Mouse (Mus musculus) fat pad, adult 2 months (tissue): ENCODE measurements around the gene Defa17.
"Not testable (repeated sequence)": the region's sequence is repeated elsewhere in the genome, so short reads cannot be mapped to it uniquely, and the experiment has no call there.

Experiments
- DNase-seq: peaks from one replicate; pipeline ENCODE4 v3.0.0-alpha.2; 2011; ENCODE audit warnings: low read depth, low spot score; ENCODE audit errors: extremely low read depth

Defa17 gene

DNA sequence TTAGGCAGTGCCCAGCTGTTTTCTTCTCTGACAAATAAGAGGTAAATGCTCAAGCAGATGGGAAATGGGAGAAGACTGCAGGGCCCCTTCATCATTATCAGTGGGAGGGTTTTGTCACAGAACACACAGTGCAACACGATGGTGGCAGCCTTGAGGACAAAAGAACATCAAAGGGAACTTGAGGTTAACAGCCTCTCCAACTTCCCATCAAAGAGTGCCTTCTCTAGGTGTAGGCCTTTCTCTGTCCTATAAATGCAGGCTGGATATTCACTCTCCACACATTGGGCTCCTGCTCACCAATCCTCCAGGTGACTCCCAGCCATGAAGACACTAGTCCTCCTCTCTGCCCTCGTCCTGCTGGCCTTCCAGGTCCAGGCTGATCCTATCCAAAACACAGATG lies at the start of gene Defa17:
Gene Defa17 (plus strand): TSS at position 301 of the 400 bp plus-strand sequence.
- DNase-seq, result not testable (repeated sequence)

DNA sequence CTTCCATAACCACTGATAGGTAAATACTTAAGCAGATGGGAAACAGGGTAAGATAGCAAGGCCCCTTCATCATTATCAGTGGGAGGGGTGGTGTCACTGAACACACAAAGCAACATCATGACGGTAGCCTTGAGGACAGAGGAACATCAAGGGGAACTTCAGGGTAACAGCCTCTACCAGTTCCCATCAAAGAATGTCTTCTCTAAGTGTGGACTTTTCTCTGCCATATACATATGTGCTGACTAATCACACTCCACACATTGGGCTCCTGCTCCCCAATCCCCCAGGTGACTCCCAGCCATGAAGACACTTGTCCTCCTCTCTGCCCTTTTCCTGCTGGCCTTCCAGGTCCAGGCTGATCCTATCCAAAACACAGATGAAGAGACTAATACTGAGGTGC lies 37.7 kb upstream of the Defa17 start, which contains the start of gene Defa26:
Gene Defa26 (plus strand): TSS at position 301 of the 400 bp plus-strand sequence.
- not testable (repeated sequence) for DNase-seq

DNA sequence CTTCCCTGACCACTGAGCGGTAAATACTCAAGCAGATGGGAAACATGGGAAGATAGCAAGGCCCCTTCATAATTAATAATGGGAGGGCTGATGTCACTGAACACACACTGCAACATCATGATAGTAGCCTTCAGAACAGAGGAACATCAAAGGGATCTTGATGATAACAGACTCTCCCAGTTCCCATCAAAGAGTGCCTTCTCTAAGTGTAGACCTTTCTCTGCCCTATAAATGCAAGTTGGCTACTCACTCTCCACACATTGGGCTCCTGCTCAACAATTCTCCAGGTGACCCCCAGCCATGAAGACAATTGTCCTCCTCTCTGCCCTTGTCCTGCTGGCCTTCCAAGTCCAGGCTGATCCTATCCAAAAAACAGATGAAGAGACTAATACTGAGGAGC lies 9.9 kb downstream of the Defa17 start, which contains the start of gene Defa34:
Gene Defa34 (plus strand): TSS at position 301 of the 400 bp plus-strand sequence.
- DNase-seq, result not testable (repeated sequence)

DNA sequence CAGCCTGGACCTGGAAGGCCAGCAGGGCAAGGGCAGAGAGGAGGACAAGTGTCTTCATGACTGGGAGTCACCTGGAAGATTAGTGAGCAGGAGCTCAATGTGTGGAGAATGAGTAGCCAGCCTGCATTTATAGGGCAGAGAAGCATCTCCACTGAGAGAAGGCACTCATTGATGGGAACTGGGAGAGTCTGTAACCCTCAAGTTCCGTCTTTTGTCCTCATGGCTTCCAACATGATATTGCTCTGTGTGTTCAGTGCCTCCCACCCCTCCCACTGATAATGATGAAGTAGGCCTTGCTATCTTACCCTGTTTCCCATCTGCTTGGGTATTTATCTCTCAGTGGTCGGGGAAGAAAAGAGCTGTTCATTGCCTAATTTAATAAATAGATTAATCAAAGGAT lies 48.0 kb downstream of the Defa17 start, which contains the start of gene AY761184:
Gene AY761184 (minus strand): TSS at position 101 of the 400 bp plus-strand sequence.
- DNase-seq, result not testable (repeated sequence)
